Mouse (Mus musculus): ENCODE measurements around the gene Cntfr. TPM values are rescaled to one million over a fixed set of nuclear protein-coding genes. Genes with fewer than 3 reads are reported as not detected.
"Not testable (repeated sequence)": the region's sequence is repeated elsewhere in the genome, so short reads cannot be mapped to it uniquely, and the experiment has no call there.

The Cntfr gene
- total RNA-seq, 2 experiments from 2014 or later = 84.4 to 89.5 TPM

- no peak for DNase-seq (ENCODE audit: low spot score in 2 of 2)
Measured at GRCm38 (mm10) chr4:41711705-41712375, 15.0 kb upstream of the Cntfr start.

DNA sequence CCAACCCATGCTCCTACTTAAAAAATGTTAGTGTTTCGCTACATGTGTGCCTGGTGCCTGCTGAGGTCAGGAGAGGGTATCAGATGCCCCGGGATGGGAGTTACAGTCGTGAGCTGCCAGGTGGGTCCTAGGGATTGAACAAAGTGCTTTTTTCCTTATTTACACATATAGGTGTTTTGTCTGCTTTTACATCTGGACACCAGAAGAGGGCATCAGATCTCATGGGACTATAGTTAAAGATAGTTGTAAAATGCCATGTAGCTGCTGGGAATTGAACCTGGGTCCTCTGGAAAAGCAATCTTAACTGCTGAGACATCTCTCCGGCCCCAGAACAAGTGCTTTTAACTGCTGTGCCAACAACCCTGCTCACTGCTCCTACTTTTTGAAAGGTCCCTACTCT lies 13.3 kb upstream of the Cntfr start:
- DNase-seq (ENCODE audit: low spot score in 2 of 2) = no peak

GRCm38 (mm10) chr4:41708192-41708745 lies 11.4 kb upstream of the Cntfr start:
- peak in 1 of 2 experiments; percentile 86 for DNase-seq (ENCODE audit: low spot score in 2 of 2)

- DNase-seq (ENCODE audit: low spot score in 2 of 2) = no peak
Measured at GRCm38 (mm10) chr4:41707011-41707535, 10.2 kb upstream of the Cntfr start.

GRCm38 (mm10) chr4:41705922-41706754 lies 9.2 kb upstream of the Cntfr start:
- DNase-seq (ENCODE audit: low spot score in 2 of 2) = no peak

DNA sequence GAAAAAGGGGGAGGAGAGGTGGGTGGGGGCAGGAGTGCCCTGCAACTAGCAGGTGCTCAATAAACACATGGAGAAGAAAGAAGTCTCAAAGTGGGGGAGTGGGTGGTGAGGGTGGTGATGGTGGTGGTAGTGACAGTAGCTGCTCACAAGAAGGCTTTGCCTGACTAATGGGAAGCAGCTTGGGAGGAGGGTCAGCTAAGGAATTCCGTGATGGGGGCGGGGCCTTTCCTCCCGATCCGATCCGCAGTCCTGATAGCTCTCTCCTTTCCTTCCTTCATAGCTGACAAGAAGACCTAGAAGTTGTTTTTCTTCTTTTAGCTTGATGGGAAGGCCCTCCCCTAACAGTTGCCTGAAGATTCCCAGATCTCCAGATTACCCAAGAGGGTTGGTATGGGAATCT lies 7.8 kb upstream of the Cntfr start:
- DNase-seq (ENCODE audit: low spot score in 2 of 2) = no peak

DNA sequence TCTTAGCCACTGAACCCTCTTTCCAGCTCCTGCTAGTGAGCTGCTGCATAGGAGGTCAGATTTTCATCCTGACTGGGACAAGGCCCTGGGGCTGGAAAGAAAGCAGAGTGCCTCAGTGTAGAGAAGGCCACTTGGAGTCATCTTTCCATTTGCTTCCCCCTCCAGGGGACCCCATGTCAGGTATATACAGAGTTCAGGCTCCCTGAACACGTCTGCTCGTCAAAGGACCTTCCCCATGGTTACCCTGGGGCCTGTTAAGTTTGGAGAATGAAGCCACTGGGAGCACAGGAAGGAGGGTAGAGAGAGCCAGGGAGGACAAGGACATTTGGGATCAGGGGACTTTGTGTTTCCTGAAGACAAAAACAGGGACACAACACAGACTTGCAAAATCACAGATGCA lies 5.3 kb upstream of the Cntfr start:
- not testable (repeated sequence) for DNase-seq (ENCODE audit: low spot score in 2 of 2)

GRCm38 (mm10) chr4:41700224-41700623 lies 3.3 kb upstream of the Cntfr start:
- DNase-seq (ENCODE audit: low spot score in 2 of 2) = not testable (repeated sequence)

DNA sequence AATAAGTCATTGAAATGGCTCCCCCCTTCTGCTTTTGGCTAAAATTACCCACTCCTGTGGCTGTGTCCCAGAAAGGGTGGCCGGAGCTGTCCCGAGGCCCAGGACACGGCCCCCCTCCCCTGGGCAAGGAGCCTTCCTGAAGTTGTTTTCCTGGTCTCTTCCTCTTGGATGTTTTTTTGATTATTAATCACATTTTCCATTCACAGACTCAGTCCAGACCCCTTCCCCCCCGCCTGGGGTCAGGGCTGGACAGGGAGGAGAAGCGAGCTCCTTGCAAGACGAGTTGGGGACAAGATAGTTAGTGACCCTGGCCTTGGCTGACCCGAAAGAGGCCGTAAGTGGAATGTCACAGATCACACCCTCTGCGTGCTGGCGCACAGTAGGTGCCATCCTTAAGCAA lies 2.9 kb upstream of the Cntfr start, which contains the start of gene Il11ra1:
TSS of gene Il11ra1 (plus strand) at position 207 of the 400 bp plus-strand sequence.
- not testable (repeated sequence) for DNase-seq (ENCODE audit: low spot score in 2 of 2)

DNA sequence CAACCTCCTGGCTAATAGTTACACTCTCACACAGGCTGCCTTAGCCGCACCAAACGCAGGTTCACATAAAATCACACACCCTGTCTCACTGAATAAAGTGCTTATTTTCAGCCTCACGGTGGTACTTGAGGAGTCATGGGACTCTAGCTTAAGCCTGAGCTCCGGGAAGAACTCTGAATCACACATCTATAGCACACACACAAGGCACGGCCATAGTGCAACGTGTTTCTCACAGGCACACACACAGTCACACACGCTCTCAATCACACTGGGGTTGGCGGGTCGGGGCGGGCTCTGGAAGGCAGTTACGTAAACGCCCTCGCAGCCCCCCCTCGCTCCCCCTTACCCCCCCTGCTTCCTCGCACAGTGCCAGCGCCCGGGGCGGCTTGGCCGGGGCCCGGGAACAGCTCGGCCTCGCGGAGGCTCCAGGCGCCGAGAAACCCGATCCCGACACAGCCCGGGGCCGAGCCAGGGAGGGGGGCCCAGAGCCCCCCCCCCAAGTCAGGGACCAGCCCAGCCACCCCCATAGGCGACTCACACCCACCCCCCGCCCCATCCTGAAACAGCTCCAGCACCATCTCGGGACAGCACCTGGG lies 1.6 kb upstream of the Cntfr start:
- DNase-seq (ENCODE audit: low spot score in 2 of 2) = not testable (repeated sequence)

DNA sequence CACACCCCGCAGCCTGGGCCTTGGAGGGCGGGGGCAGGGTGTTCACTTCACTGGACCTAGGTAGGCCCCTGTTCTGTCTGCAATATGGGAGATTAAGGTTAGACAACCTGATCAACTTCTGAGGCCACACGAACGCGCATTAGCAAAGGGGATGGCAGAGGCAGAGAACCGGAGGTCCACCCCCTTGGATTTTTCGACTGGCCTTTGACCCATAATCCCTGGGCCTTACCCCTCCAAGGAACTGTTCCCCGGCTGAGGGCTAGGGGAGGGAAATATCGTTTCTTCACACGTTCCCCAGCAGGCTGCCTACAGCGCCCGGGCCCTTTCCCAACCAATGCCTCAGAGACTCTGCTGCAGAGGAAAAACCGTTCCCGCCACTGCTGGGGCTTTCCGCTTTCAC lies 437 bp downstream of the Cntfr start:
- not testable (repeated sequence) for DNase-seq (ENCODE audit: low spot score in 2 of 2)

DNA sequence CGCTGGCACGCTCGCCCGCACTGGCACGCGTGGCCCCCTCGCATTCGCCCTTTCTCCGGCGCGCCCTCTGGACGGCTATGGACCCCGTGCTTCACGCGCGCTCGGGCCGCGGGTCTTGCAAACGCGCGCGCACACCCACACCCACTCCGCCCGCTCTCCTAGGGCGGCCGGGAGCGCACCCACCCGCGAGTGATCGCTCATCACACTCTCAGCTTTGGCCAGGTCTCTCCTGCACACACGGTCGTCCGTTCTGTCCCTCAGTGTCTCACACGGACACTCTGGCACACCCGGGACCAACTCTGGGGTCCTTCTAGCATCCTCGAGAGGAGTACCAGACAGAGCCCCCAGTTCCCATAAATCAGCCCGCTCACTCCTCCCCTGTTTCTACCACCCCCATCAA lies 1.1 kb downstream of the Cntfr start:
- not testable (repeated sequence) for DNase-seq (ENCODE audit: low spot score in 2 of 2)

DNA sequence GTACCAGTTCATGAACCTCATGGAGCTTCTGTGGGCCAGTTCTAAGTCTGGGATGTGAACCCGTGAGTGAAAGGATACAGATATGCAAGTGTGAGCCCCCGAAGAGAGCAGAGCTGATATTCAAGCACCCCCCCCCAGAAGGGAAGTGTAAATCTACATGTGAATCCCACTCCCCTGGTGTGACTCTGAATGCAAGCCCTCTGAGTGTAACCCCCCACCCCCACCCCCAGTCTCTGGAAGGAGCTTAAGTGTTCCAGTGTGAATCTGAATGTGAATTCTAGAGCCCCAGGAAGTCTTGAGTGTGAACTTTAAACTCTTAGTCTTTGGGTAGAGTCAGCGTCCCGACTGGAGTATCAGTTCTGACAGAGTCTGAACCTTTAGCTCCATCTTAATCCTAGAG lies 3.4 kb downstream of the Cntfr start:
- not testable (repeated sequence) for DNase-seq (ENCODE audit: low spot score in 2 of 2)

GRCm38 (mm10) chr4:41690014-41690413 lies 6.9 kb downstream of the Cntfr start:
- DNase-seq (ENCODE audit: low spot score in 2 of 2) = not testable (repeated sequence)

DNA sequence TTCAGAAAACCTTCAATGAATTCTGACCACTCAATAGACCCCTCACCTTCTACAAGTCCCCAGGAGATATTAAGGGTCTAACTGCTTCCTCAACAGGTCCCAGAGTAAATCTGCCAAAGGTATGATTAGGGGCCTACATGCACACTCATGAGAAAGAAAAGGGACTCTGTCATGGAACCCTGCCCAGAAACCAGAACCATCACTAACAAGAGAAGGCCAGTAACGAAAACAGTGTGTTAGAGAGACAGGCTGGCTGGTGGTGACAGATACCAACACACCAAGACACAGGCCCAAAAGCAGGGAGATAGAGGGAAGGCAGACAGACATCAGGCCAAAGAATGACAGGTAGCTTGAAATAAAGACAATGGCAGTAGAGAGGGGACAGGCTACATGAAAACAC lies 8.3 kb downstream of the Cntfr start:
- not testable (repeated sequence) for DNase-seq (ENCODE audit: low spot score in 2 of 2)

DNA sequence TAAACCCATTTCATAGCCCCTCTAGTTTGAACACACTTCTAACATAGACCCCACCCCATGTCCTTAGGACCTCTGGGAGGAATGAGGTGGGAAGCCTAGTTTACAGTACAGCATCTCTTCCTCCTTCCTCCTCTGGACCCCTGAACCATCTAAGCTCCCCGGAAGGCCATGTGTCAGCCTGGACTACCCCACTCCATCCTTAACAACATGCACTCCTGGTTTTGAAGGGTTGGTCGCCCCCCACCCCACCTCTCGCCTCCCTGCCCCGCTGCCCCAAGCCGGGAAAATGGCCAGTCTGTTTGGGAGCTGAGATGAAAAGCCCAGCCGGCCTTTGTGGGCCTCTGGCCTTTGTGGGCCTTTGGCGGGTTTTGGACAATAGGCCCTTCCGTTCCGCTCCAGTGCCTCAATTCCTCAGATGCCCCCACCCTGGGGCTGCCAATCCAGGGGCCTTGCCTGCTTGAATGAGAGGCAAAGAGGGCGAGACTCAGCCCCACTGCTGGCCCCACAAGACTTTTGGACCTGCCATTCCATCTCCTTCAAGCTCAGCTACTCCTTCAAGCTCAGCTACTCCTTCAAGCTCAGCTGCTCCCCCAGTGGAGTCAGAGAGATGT lies 10.9 kb downstream of the Cntfr start:
- not testable (repeated sequence) for DNase-seq (ENCODE audit: low spot score in 2 of 2)

DNA sequence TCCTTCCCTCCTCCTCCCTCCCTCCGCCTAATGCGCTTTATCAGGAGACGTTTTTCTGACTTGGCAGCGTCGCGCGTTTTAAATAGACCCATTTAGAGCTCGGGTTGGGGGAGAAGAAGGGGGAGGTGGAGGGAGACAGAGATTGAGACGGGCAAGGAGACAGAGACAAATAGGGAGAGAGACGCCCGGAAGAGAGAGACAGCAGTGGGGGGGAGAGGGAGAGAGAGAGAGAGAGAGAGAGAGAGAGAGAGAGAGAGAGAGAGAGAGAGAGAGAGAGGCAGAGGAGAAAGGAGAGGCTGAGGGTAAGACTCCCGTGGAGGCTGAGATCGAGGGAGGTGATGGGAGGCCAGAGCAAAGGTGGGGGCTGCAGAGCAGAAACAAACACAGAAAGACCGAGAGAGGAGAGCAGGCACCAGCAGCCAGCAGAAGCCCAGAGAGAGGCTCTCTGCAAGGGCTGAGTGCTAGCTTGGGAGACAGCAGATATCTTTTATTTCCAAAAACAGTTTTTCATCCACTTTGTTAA lies 11.9 kb downstream of the Cntfr start:
- not testable (repeated sequence) for DNase-seq (ENCODE audit: low spot score in 2 of 2)

DNA sequence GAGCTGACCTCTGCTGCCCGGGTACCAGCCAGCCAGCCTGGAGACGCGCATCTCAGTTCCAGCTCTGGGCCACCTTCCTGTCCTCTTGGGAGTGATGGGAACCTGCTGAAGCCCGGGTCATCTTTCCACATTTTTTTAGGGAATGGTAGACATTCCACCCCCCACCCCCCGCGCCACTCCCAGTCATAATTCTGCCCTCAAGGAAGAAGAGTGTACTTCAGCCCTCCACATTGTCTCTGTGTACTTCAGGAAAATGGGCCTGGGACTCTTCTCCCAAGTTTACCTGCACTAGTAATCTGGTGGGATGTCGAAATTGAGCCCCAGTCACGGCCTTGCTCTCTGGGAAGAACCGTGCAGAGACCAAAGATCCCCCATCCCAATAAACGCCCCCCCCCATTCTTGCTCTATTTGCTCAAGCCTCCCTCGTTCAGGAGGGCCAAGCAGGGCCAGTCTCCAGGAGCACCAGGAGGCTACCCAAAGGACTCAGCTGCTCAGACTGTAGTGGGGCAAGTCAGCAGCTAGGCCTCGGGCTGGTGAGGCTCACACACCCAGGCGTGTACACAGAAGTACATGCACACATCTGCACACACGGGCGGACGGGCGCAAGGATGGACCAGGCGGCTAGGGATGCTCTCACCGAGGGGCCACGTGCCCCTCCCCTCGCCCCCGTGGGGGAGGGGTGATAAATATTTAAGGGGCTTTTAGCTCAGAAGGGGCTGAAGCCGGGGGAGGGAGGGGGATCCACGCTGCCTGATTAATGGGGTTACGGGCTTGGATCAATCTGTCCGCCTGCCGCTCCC lies 12.6 kb downstream of the Cntfr start:
- not testable (repeated sequence) for DNase-seq (ENCODE audit: low spot score in 2 of 2)

DNA sequence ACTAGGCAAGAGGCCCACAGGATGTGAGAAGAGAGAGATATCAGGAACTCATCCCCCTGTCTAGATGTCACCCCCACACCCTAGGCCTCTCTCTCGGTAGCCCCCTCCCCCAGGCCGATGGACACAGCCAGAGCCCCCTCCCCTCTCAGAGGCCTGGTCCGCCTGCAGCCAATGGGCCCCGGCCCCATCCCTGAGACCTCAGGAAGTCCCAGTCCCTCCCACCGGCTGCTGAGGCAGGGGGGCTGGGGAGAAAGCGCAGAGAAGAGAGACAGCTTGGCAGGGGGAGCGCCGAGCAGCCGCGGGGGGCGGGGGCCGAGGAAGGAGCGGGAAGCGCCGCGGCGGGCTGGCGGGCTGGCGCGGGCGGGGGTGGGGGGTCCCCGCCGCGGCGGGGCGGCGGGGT lies 13.6 kb downstream of the Cntfr start:
- DNase-seq (ENCODE audit: low spot score in 2 of 2) = not testable (repeated sequence)

DNA sequence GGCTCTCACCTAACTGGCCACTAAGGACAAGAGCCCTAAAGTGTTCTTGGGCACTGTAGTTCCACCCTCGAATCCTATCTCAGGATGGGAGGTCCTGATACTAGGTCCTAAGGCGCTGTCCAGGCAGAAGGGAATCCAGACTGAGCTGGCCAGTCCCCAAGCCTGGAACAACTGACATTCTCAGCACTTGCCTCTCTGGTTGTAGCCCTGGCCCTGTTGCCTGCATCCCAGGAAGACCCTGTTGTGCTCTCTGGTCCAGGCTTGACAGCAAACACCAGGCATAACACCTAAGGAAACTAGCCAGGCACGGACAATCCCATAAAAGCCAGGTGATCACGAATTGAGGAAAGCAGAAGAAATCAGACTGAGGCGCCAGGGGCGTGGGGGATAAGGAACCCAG lies 14.1 kb downstream of the Cntfr start:
- DNase-seq (ENCODE audit: low spot score in 2 of 2) = no peak
